Mouse (Mus musculus): ENCODE measurements at regions not wholly inside any gene's neighbourhood (a gene's known extent, or its start where the extent isn't known, plus 50 kb on each side); places are given as distances from the start of the nearest gene placed in this dataset.

DNA sequence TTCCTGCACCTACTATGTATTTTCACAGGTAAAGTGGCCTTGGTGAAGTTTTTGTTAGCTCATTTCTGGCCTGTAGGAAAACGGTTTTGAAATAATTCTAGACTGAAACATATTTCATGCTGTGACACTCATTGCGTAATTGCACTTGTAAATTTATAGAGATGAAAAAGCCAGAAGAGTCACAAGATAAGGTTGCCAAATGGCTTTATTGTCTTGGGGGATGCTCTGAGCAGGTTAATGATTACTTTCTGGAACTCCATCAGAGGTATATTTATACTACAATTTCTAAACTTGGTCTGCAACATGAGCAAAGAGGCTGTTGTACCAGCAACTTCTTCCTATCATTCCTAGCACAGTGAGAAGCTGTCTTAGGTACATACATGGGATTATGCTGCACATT is 370.9 kb downstream of the Epha7 start:
- TF ChIP-seq POLR2A (IDR thresholded peaks at IDR 0.05; ENCODE audit: low read depth, low read length) (no peak), CTCF (IDR thresholded peaks at IDR 0.05; ENCODE audit: borderline replicate concordance, insufficient read depth, low read length) (no peak)
- H3K27ac ChIP-seq (ENCODE audit: insufficient read depth, low read length) = no peak overlapping the region
- H3K4me3 ChIP-seq (ENCODE audit: insufficient read depth, low read length) = no peak overlapping the region
- H3K4me1 ChIP-seq (ENCODE audit: control insufficient read depth, insufficient read depth, low read length) = no peaks in the 10 kb centered on the region

DNA sequence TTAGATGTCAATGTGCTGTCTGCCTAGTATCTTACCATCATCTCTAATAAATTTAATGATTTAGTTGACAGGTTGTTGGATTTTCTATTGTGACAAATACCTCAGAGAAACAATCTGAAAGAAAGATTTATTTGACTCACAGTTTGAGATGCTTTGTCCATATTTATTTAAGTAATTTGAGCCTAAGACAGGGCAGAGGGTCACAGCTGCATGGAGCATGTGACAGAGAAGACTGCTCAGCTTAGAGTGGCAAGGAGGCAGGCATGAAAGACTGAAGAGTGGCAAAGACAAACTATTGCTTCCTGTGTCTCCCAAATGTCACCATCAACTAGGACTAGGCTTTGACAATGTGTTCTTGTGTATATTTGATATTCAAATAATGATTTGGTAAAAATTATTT is 388.0 kb downstream of the Epha7 start:
- TF ChIP-seq POLR2A (IDR thresholded peaks at IDR 0.05; ENCODE audit: low read depth, low read length) = no peak
- no peak for TF ChIP-seq CTCF (IDR thresholded peaks at IDR 0.05; ENCODE audit: borderline replicate concordance, insufficient read depth, low read length)
- Histone ChIP-seq H3K27ac (ENCODE audit: insufficient read depth, low read length) (no peak overlapping the region), H3K4me1 (ENCODE audit: control insufficient read depth, insufficient read depth, low read length) (no peaks in the 10 kb centered on the region), H3K4me3 (ENCODE audit: insufficient read depth, low read length) (no peak overlapping the region)

All from embryonic fibroblast, embryonic 13.5 days (primary cell).